Mouse (Mus musculus) adrenal gland, adult 18-20 months (tissue): Measurements from ENCODE around the gene Cd48. TPM values are rescaled to one million over a fixed set of nuclear protein-coding genes. Genes with fewer than 3 reads are reported as not detected.
"Not testable (repeated sequence)": the region's sequence is repeated elsewhere in the genome, so short reads cannot be mapped to it uniquely, and the experiment has no call there.

Experiments
- DNase-seq, 2 experiments: peaks; one replicate each; pipeline ENCODE4 v3.0.0; 2021 to 2022; ENCODE audit warnings: low spot score in 2 of 2
- long read RNA-seq, 2 experiments: library from polyadenylated mRNA; stranded (forward); transcript quantifications; one replicate each; pipeline ENCODE4 v2.0.0; 2021
- total RNA-seq, 2 experiments: library from RNA; stranded (reverse); gene quantifications; 1 replicate in 1 of 2; 2 replicates in 1 of 2; pipeline ENCODE4 v1.2.3; 2021

Gene Cd48
- total RNA-seq: 1 to 10 TPM; 2.4 to 5.6 TPM
- long read RNA-seq, experiment 1, partial matches to known transcripts: 0 of 1 reads
- long read RNA-seq, experiment 1, other reads (novel, unspliced or antisense): 0 of 1 reads
- long read RNA-seq, experiment 2: 0 reads

- no peak for DNase-seq
These were observed at the start of gene Cd48 for GRCm38 (mm10) chr1:171681531-171682299. Cd48 (plus strand) TSS chr1:171682009.

GRCm38 (mm10) chr1:171635696-171636095, 46.1 kb upstream of the Cd48 start:
- DNase-seq: no peak

- no peak for DNase-seq
These were observed 44.7 kb upstream of the Cd48 start for GRCm38 (mm10) chr1:171637101-171637500.

GRCm38 (mm10) chr1:171638686-171639085, 43.1 kb upstream of the Cd48 start:
- DNase-seq: no peak

- DNase-seq: no peak
These were observed 41.0 kb upstream of the Cd48 start for GRCm38 (mm10) chr1:171640796-171641195.

GRCm38 (mm10) chr1:171643612-171644011, 38.2 kb upstream of the Cd48 start:
- no peak for DNase-seq

- no peak for DNase-seq
These were observed 35.3 kb upstream of the Cd48 start for GRCm38 (mm10) chr1:171646429-171646940.

GRCm38 (mm10) chr1:171647716-171648115, 34.1 kb upstream of the Cd48 start:
- no peak for DNase-seq

- DNase-seq: no peak
These were observed 33.0 kb upstream of the Cd48 start for GRCm38 (mm10) chr1:171648840-171649239.

- no peak for DNase-seq
These were observed 29.1 kb upstream of the Cd48 start, which contains the start of gene Slamf7 for GRCm38 (mm10) chr1:171652734-171653133. Slamf7 (minus strand) TSS chr1:171653035.

GRCm38 (mm10) chr1:171658561-171658991, 23.2 kb upstream of the Cd48 start:
- DNase-seq: no peak

- no peak for DNase-seq
These were observed 21.4 kb upstream of the Cd48 start for GRCm38 (mm10) chr1:171660423-171660822.

- no peak for DNase-seq
These were observed 20.3 kb upstream of the Cd48 start for GRCm38 (mm10) chr1:171661482-171661881.

- DNase-seq: no peak
These were observed 18.1 kb upstream of the Cd48 start for GRCm38 (mm10) chr1:171663757-171664156.

GRCm38 (mm10) chr1:171666350-171666749, 15.5 kb upstream of the Cd48 start:
- no peak for DNase-seq

GRCm38 (mm10) chr1:171667160-171667559, 14.6 kb upstream of the Cd48 start:
- DNase-seq: no peak

GRCm38 (mm10) chr1:171672451-171672850, 9.4 kb upstream of the Cd48 start:
- not testable (repeated sequence) for DNase-seq

GRCm38 (mm10) chr1:171672854-171673475, 8.8 kb upstream of the Cd48 start:
- no peak for DNase-seq

GRCm38 (mm10) chr1:171674467-171674866, 7.3 kb upstream of the Cd48 start:
- no peak for DNase-seq

- no peak for DNase-seq
These were observed 4.1 kb upstream of the Cd48 start for GRCm38 (mm10) chr1:171677721-171678120.

GRCm38 (mm10) chr1:171681009-171681408, 800 bp upstream of the Cd48 start:
- no peak for DNase-seq

- no peak for DNase-seq
These were observed 3.1 kb downstream of the Cd48 start for GRCm38 (mm10) chr1:171684923-171685322.
